Mouse (Mus musculus) ES-E14 (cell line): ENCODE measurements around the gene Oxsm.

ENCODE experiments used
- HCFC1 ChIP-seq: IDR thresholded peaks from 2 replicates; pipeline ENCODE4 v1.6.1; 2012; ENCODE audit warnings: low read length, inconsistent platforms, borderline replicate concordance; ENCODE audit not compliant: insufficient read depth
- ZC3H11A ChIP-seq: IDR thresholded peaks from 2 replicates; pipeline ENCODE4 v1.6.1; 2012; ENCODE audit warnings: low read depth, mild to moderate bottlenecking, inconsistent platforms, low read length, borderline replicate concordance
- ZNF384 ChIP-seq: IDR thresholded peaks from 2 replicates; pipeline ENCODE4 v1.6.1; 2012; ENCODE audit warnings: low read depth, low read length, inconsistent platforms

GRCm38 (mm10) chr14:16248603-16249157 is 928 bp downstream of the Oxsm start:
- TF ChIP-seq ZC3H11A (no peak), HCFC1 (no peak), ZNF384 (no peak)
